Mouse (Mus musculus) midbrain, postnatal 0 days (tissue): Measurements from ENCODE around the gene Vstm5. TPM values are rescaled to one million over a fixed set of nuclear protein-coding genes. Genes with fewer than 3 reads are reported as not detected.

Source experiments
- ATAC-seq: fragments of 200-750 bp; cut with Nextera tagmentation; 2 replicates; pipeline ENCODE4 v1.8.0; 2017; ENCODE audit warnings: moderate number of reproducible peaks, mild to moderate bottlenecking, moderate TSS enrichment, moderate library complexity; ENCODE audit not compliant: low FRiP score
- DNase-seq: peaks from one replicate; pipeline ENCODE4 v3.0.0-alpha.2; 2015; ENCODE audit warnings: low spot score
- H3K27ac ChIP-seq: fragments of 300-500 bp; sonication (generic); 2 replicates; pipeline ENCODE4 v1.5.1; 2014; ENCODE audit warnings: low read depth, mild to moderate bottlenecking, low read length, mixed read lengths
- H3K27me3 ChIP-seq: fragments of 300-500 bp; sonication (generic); 2 replicates; pipeline ENCODE4 v1.6.1; 2014; ENCODE audit warnings: low read length, control low read depth, mixed read lengths; ENCODE audit not compliant: insufficient read depth
- H3K36me3 ChIP-seq: fragments of 300-500 bp; sonication (generic); 2 replicates; pipeline ENCODE4 v1.6.1; 2014; ENCODE audit warnings: low read length, control low read depth, mixed read lengths; ENCODE audit not compliant: insufficient read depth
- H3K4me1 ChIP-seq: fragments of 300-500 bp; sonication (generic); 2 replicates; pipeline ENCODE4 v1.6.1; 2014; ENCODE audit warnings: mild to moderate bottlenecking, control low read depth, antibody characterized with exemption, low read length, mixed read lengths; ENCODE audit not compliant: insufficient read depth
- H3K4me2 ChIP-seq: fragments of 300-500 bp; sonication (generic); 2 replicates; pipeline ENCODE4 v1.6.1; 2014; ENCODE audit warnings: low read depth, mild to moderate bottlenecking, low read length, mixed read lengths; ENCODE audit not compliant: poor library complexity, severe bottlenecking
- H3K4me3 ChIP-seq: fragments of 300-500 bp; sonication (generic); 2 replicates; pipeline ENCODE4 v1.5.1; 2014; ENCODE audit warnings: low read depth, mild to moderate bottlenecking, low read length, moderate library complexity
- H3K9ac ChIP-seq: fragments of 300-500 bp; sonication (generic); replicated peaks from 2 replicates; pipeline ENCODE4 v1.6.1; 2014; ENCODE audit warnings: mild to moderate bottlenecking, low read length, moderate library complexity, mixed read lengths; ENCODE audit not compliant: poor library complexity, severe bottlenecking
- H3K9me3 ChIP-seq: fragments of 300-500 bp; sonication (generic); 2 replicates; pipeline ENCODE4 v1.6.1; 2016; ENCODE audit warnings: low read length, control low read depth
- CTCF ChIP-seq: IDR thresholded peaks from 2 replicates; pipeline ENCODE4 v1.5.1; 2016; ENCODE audit warnings: antibody characterized with exemption, mild to moderate bottlenecking
- WGBS: fragments of 180-500 bp; shearing (Covaris S2); extraction: QIAGEN DNeasy Blood & Tissue Kit; methylation state at CpG from one replicate; pipeline ENCODE4 v1.1.7; 2014; 5-methylcytosine and 5-hydroxymethylcytosine counted together
- polyA plus RNA-seq: library from polyadenylated mRNA; unstranded; fragments of >200 nt; fragmentation: Nextera tagmentation; extraction: Ambion mirVana; gene quantifications from 2 replicates; pipeline ENCODE4 v1.2.1, GENCODE M21; 2015
- total RNA-seq: library from RNA; depleted of rRNA; stranded (reverse); fragments of >200 nt; gene quantifications from 2 replicates; pipeline ENCODE4 v1.2.3, GENCODE M21; 2014

Gene Vstm5
- total and polyA plus RNA-seq, 2 experiments from 2014 or later, result 30.6 to 43.4 TPM

GRCm38 (mm10) chr9:15224912-15225311 is 13.9 kb upstream of the Vstm5 start:
- Histone ChIP-seq H3K4me3 (no peak overlapping the region), H3K27me3 (no peaks in the 10 kb centered on the region), H3K27ac (no peak overlapping the region), H3K4me1 (no peaks in the 10 kb centered on the region), H3K4me2 (no peak overlapping the region), H3K9me3 (no peaks in the 10 kb centered on the region), H3K36me3 (no peaks in the 10 kb centered on the region), H3K9ac (no peak overlapping the region)
- DNase-seq, result no peak
- TF ChIP-seq CTCF, result no peak
- WGBS, result 46% methylated on average over 2 of the region's 2 CpGs
- ATAC-seq, result no peak

GRCm38 (mm10) chr9:15232445-15232844 is 6.4 kb upstream of the Vstm5 start:
- H3K27me3 ChIP-seq, result no peaks in the 10 kb centered on the region
- no peaks in the 10 kb centered on the region for H3K36me3 ChIP-seq
- H3K4me3 ChIP-seq, result no peak overlapping the region
- H3K27ac ChIP-seq, result no peak overlapping the region
- H3K4me2 ChIP-seq, result no peak overlapping the region
- no peak for DNase-seq
- no peak overlapping the region for H3K9ac ChIP-seq
- H3K9me3 ChIP-seq, result no peaks in the 10 kb centered on the region
- TF ChIP-seq CTCF, result no peak
- 89% methylated on average over 3 of the region's 3 CpGs for WGBS
- H3K4me1 ChIP-seq, result no peaks in the 10 kb centered on the region
- no peak for ATAC-seq

GRCm38 (mm10) chr9:15233604-15234003 is 5.2 kb upstream of the Vstm5 start:
- TF ChIP-seq CTCF, result no peak
- Histone ChIP-seq H3K4me3 (no peak overlapping the region), H3K27me3 (no peaks in the 10 kb centered on the region), H3K9me3 (no peaks in the 10 kb centered on the region), H3K9ac (no peak overlapping the region), H3K36me3 (no peaks in the 10 kb centered on the region), H3K4me1 (no peaks in the 10 kb centered on the region; the same call in 1 of the 2 replicates), H3K4me2 (no peak overlapping the region), H3K27ac (no peak overlapping the region)
- ATAC-seq (no peak), DNase-seq (no peak)
- WGBS, result 88% methylated on average over 1 of the region's 1 CpGs

GRCm38 (mm10) chr9:15235986-15236385 is 2.9 kb upstream of the Vstm5 start:
- Histone ChIP-seq H3K4me1 (no peaks in the 10 kb centered on the region; the same call in 1 of the 2 replicates), H3K36me3 (no peaks in the 10 kb centered on the region), H3K27ac (no peak overlapping the region), H3K4me3 (no peak overlapping the region), H3K27me3 (no peaks in the 10 kb centered on the region), H3K9ac (no peak overlapping the region), H3K4me2 (no peak overlapping the region), H3K9me3 (no peaks in the 10 kb centered on the region)
- no peak for TF ChIP-seq CTCF
- 67% methylated on average over 3 of the region's 3 CpGs for WGBS
- no peak for DNase-seq
- no peak for ATAC-seq

- peak overlapping the region; percentile 62; the same call in 1 of the 2 replicates for H3K9ac ChIP-seq
Observed at GRCm38 (mm10) chr9:15237516-15238296, 1.1 kb upstream of the Vstm5 start.

GRCm38 (mm10) chr9:15238297-15238990 is 401 bp upstream of the Vstm5 start:
- no peaks in the 10 kb centered on the region; the same call in 1 of the 2 replicates for H3K4me1 ChIP-seq
- H3K27me3 ChIP-seq, result no peaks in the 10 kb centered on the region
- WGBS, result 69% methylated on average over 16 of the region's 16 CpGs
- peak; percentile 4; the same call in 1 of the 2 replicates for TF ChIP-seq CTCF
- no peaks in the 10 kb centered on the region for H3K36me3 ChIP-seq
- H3K9me3 ChIP-seq, result no peaks in the 10 kb centered on the region
- DNase-seq (peak; percentile 5), ATAC-seq (peak; percentile 26)
- peak overlapping the region; percentile 62 for H3K9ac ChIP-seq
- peak overlapping the region; percentile 68 for H3K4me2 ChIP-seq
- peak overlapping the region; percentile 55 for H3K4me3 ChIP-seq
- peak overlapping the region; percentile 74 for H3K27ac ChIP-seq

More at GRCm38 (mm10) chr9:15237516-15238296, 1.1 kb upstream of the Vstm5 start:
- Histone ChIP-seq H3K27ac (no peak overlapping the region), H3K4me3 (no peak overlapping the region), H3K4me2 (peak overlapping the region; percentile 68), H3K4me1 (no peaks in the 10 kb centered on the region; the same call in 1 of the 2 replicates), H3K9me3 (no peaks in the 10 kb centered on the region), H3K36me3 (no peaks in the 10 kb centered on the region), H3K27me3 (no peaks in the 10 kb centered on the region)
- ATAC-seq, result no peak
- WGBS, result 51% methylated on average over 14 of the region's 14 CpGs
- TF ChIP-seq CTCF, result no peak
- DNase-seq, result no peak
